Mouse (Mus musculus) layer of hippocampus, adult 9-11 months (tissue): ENCODE results near the gene Cyp27a1.

Source experiments
- DNase-seq: peaks from one replicate; pipeline ENCODE4 v3.0.0; 2022

Cyp27a1 gene

DNA sequence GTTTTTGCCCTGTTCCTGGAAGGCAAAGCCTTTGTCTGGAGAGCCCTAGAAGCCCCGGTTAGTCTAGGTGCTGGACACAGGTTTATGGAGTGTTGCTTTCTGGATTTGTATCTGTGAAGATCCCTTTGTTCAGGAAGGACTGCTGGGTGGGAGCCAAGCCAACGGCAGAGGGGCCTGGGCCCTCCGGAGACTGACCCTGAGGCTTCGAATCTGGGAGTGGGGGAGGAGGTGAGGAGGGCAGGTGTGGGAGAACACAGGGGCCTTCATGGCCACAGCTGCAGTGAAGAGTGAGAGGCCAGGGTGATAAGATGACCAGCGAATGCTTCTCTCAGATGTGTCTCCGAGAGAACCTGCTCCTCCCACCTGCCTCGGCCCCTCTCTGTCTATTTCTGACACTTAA lies 60.7 kb downstream of the Cyp27a1 start:
- DNase-seq, result no peak

DNA sequence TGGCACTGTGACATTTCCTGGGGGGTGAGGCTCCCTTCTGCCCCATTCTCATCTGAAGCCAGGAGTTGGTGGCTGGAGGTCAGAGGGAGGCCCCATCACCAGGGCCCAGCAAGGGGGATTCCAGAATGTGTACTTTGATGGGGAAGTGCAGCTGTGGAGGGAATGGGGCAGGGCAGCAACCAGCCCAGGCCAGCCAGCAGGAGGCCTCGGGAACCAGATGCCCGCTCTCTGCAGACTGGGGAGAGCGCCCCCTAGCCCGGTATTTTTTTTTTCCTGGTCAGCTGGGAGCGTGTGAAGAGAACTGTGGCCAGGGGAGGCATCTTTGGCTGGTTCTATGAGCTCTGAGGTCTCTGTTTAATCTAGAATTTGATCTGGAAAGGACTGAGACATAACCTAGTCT lies 62.4 kb downstream of the Cyp27a1 start:
- DNase-seq, result no peak

DNA sequence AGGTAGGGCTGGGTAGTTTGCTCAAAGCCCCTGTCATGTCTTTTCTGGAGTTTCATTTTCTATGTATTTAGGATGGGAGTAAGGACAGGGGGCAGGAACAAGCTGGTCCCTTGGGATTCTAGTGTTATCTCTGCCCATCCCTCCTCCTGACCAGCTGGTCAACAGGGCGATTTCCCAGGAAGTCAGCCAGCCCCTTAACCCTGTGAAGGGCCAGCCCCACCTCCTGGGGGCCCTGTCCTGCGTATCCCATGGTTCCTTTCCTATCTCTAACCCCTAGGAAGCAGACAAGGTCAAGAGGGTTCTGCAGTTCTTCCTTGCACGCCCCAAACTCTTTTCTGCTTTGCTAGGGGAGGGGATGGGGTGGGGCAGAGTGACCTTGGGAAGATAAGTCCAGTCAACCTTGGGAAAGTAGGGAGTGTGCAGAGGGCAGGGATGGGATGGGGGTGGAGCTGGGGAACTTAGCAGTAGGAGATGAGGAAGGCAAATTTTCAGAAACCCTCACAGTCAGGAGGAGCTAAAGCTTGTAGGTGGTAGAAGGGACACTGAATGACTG lies 65.6 kb downstream of the Cyp27a1 start:
- DNase-seq, result no peak

DNA sequence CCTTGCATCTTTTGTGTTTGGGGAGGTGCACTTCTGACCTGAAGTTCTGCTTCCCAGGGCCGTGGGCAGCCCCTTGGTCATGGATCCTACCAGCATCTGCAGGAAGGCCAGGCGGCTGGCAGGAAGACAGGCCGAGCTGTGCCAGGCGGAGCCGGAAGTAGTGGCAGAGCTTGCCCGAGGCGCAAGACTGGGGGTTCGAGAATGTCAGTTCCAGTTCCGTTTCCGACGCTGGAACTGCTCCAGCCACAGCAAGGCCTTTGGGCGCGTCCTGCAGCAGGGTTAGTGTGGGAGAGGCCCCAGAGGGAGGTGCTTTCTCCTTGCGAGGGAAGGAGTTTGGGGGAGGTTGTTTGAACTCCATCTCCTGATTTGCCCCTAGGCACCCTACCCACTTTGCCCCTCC lies 68.7 kb downstream of the Cyp27a1 start:
- no peak for DNase-seq

DNA sequence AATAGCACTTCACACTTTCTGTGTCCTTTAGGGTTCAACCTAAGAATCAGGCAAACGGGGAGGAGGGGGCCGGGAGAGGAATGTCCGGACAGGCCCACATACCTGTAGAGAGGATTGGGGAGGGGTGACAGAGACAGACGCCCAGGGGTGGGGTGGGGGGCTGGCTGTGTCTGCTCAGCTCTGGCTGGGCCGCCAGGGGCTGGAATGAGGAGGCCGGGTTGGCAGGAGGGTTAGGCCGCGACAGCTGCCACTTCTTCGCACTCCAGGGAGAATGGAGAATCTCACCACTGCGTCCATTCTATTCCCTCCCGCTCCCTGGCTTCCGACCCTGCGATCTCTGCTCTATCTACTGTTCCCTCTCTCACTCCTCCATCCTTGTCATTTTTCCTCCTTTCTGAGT lies 70.2 kb downstream of the Cyp27a1 start:
- DNase-seq, result no peak

DNA sequence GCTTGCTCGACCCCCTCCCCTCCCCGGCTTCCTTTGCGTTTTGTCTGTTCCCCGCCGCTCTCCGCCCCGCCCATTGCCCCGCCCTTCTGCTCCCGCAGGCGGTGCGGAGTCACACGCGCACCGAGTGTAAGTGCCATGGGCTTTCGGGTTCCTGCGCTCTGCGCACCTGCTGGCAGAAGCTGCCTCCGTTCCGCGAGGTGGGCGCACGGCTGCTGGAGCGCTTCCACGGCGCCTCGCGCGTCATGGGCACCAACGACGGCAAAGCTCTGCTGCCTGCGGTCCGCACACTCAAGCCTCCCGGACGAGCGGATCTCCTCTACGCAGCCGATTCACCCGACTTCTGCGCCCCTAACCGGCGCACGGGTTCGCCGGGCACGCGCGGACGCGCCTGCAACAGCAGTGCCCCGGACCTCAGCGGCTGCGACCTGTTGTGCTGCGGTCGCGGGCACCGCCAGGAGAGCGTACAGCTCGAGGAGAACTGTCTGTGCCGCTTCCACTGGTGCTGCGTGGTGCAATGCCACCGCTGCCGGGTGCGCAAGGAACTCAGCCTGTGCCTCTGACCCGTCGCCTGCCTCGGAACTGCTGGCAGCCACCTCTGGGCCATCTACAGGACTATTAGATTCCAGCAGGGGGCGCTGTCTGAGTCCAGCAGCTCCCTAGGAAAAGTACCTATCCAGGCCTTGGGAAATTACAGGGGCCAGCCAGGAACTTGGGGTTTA lies 70.8 kb downstream of the Cyp27a1 start:
- DNase-seq, result peak; percentile 45
